In the genomic region with DNA sequence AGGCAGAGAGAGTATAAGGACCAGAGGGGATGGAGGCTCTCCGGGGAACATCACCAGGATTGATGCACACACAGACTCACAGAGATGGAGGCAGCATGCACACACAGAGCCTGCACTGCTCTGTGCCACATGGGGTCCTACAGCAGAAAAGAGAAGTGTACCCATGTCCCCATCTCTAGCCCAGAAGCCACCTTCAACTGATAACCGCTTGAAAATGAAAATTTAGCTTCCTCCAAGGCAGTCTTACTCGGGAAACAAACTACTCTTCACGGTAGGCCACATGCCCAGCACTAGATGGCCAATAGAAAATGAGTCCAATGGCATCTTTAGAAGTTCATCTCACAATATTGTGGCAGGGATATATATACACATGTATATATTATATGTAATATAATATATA, we compare ENCODE assay signal across 15 mouse cellular contexts. TPM values are rescaled to one million over a fixed set of nuclear protein-coding genes. Genes with fewer than 3 reads are reported as not detected.
"Had no signal": no experiment of that assay in that cellular context is flagged by ENCODE, and none has a peak within 500 bp of the region (broad histone marks: within the 10 kb centered on the region; RNA-seq: fewer than 3 reads in every experiment).

No protein-coding gene starts in this region.

- H3K27ac ChIP-seq: layer of hippocampus, adult 2 months; limb, embryonic 13.5 days; liver, embryonic 14.5 days; lung, embryonic 15.5 days; midbrain, embryonic 15.5 days; neural tube, embryonic 15.5 days had no signal

- DNase-seq: kidney, adult 18-20 months; kidney, postnatal 10 days; kidney, postnatal 4 days; left cerebral cortex, postnatal 4 days; lung, postnatal 14 days; thymus, adult 2 months; thymus, postnatal 25 days had no signal

- H3K27me3 ChIP-seq: lung, embryonic 15.5 days; midbrain, embryonic 15.5 days; neural tube, embryonic 15.5 days had no signal

- ATAC-seq: midbrain, embryonic 15.5 days had no signal

- H3K36me3 ChIP-seq: limb, embryonic 13.5 days; lung, embryonic 15.5 days; midbrain, embryonic 15.5 days; neural tube, embryonic 15.5 days had no signal

- H3K9me3 ChIP-seq: limb, embryonic 13.5 days; lung, embryonic 15.5 days; midbrain, embryonic 15.5 days; neural tube, embryonic 15.5 days had no signal

- H3K4me3 ChIP-seq: layer of hippocampus, adult 2 months; limb, embryonic 13.5 days; lung, embryonic 15.5 days; midbrain, embryonic 15.5 days; myocyte; neural tube, embryonic 15.5 days had no signal

- H3K4me1 ChIP-seq: limb, embryonic 13.5 days had no signal

- H3K4me2 ChIP-seq: limb, embryonic 13.5 days; lung, embryonic 15.5 days; midbrain, embryonic 11.5 days; midbrain, embryonic 15.5 days; neural tube, embryonic 15.5 days had no signal

- H3K9ac ChIP-seq: limb, embryonic 13.5 days; liver, embryonic 14.5 days; lung, embryonic 15.5 days; midbrain, embryonic 15.5 days; neural tube, embryonic 15.5 days had no signal

RNA-seq across cellular contexts. Expression of a gene that starts 9.4 kb away (rescaled TPM):
- polyA plus RNA-seq: myocyte had no signal
